Mouse (Mus musculus): Measurements from ENCODE around the gene Ap4b1.
"Not testable (repeated sequence)": the region's sequence is repeated elsewhere in the genome, so short reads cannot be mapped to it uniquely, and the experiment has no call there.

DNA sequence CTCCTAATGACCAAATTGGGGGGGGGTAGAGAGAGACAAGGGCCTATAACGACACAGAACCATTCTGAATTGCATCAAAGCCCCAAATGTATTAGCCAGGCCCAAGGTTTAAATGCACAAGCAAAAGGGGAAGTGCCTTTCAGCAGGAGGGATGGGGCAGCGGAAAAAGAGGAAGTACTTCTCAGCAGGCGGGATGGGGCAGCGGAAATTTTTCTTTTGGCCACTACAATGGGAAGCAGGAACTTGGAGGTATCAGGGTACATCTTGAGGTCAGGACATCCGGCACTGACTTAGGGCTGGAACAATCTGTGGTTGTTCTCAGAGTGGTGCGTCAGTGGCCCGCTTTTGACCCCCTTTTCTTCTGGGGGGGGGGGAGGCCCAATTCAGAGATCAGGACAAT, 31.6 kb downstream of the Ap4b1 start:
- not testable (repeated sequence) for TF ChIP-seq CTCF (IDR thresholded peaks at IDR 0.05; ENCODE audit: low read depth, low read length); POLR2A (IDR thresholded peaks at IDR 0.05; ENCODE audit: extremely low read depth, insufficient read depth, low read length)

Data from liver, adult 2 months (tissue).